In genomic region chr1:45502865-45503332, GRCm38 (mm10) we compare ENCODE assay signal across 10 mouse cellular contexts. TPM values are rescaled to one million over a fixed set of nuclear protein-coding genes. Genes with fewer than 3 reads are reported as not detected.
DNase-seq lines count a peak whose midpoint lies in the region; ATAC-seq lines count a peak whose summit lies in the region.
"Had no signal": no experiment of that assay in that cellular context is flagged by ENCODE, and none has a peak within 500 bp of the region (broad histone marks: within the 10 kb centered on the region; RNA-seq: fewer than 3 reads in every experiment).

Col5a2 (minus strand) TSS chr1:45503282.

- peak; percentile 8 to 28 for DNase-seq in left cerebral cortex, adult 18-20 months (ENCODE audit: low spot score in 2 of 2)
- no peak for DNase-seq in left cerebral cortex, adult 11 months (ENCODE audit: low spot score)
- DNase-seq in frontal cortex, postnatal 10 days (ENCODE audit: low spot score in 2 of 2) = peak; percentile 6 to 34
- peak; percentile 55 for DNase-seq in hindbrain, embryonic 10.5 days (ENCODE audit: low spot score)
- peak; percentile 32 to 41 for DNase-seq in layer of hippocampus, postnatal 10 days (ENCODE audit: low spot score in 2 of 2)
- DNase-seq in right cerebral cortex, adult 18-20 months = peak; percentile 22
- DNase-seq in thymus, postnatal 4 days = no peak

- no peaks in the 10 kb centered on the region for H3K4me1 ChIP-seq in hindbrain, embryonic 10.5 days (replicated peaks)
- no peaks in the 10 kb centered on the region for H3K4me1 ChIP-seq in lung, embryonic 16.5 days (replicated peaks; ENCODE audit: control insufficient read depth, insufficient read depth, low read length)

- peak within 1 kb of the TSS; percentile 48 for H3K4me2 ChIP-seq in lung, embryonic 16.5 days (ENCODE audit: low read depth, low read length)

- no peaks in the 10 kb centered on the region for H3K27me3 ChIP-seq in hindbrain, embryonic 10.5 days (ENCODE audit: insufficient read depth, poor library complexity, severe bottlenecking)
- no peaks in the 10 kb centered on the region for H3K27me3 ChIP-seq in lung, embryonic 16.5 days (ENCODE audit: control insufficient read depth, insufficient read depth, low read depth, low read length)
- H3K27me3 ChIP-seq: CH12.LX had no signal

- H3K36me3 ChIP-seq in hindbrain, embryonic 10.5 days = no peaks in the 10 kb centered on the region
- H3K36me3 ChIP-seq in lung, embryonic 16.5 days (ENCODE audit: control insufficient read depth, insufficient read depth, low read length) = no peaks in the 10 kb centered on the region

- H3K27ac ChIP-seq in hindbrain, embryonic 10.5 days = peak within 1 kb of the TSS; percentile 76
- peak within 1 kb of the TSS; percentile 65 for H3K27ac ChIP-seq in lung, embryonic 16.5 days (ENCODE audit: low read length)
- H3K27ac ChIP-seq: macrophage had no signal

- H3K9me3 ChIP-seq in hindbrain, embryonic 10.5 days = no peaks in the 10 kb centered on the region
- H3K9me3 ChIP-seq in lung, embryonic 16.5 days (ENCODE audit: control insufficient read depth, low read length) = no peaks in the 10 kb centered on the region

- H3K4me3 ChIP-seq in hindbrain, embryonic 10.5 days = peak within 1 kb of the TSS; percentile 51
- peak within 1 kb of the TSS; percentile 48 for H3K4me3 ChIP-seq in lung, embryonic 16.5 days (ENCODE audit: low read length)

- peak within 1 kb of the TSS; percentile 65 for H3K9ac ChIP-seq in lung, embryonic 16.5 days (ENCODE audit: low read length)

- 40% methylated on average over 12 of the region's 12 CpGs for WGBS in hindbrain, embryonic 10.5 days
- WGBS in lung, embryonic 16.5 days = 12% methylated on average over 12 of the region's 12 CpGs

- peak; percentile 93 for ATAC-seq in lung, embryonic 16.5 days (ENCODE audit: low read depth)

RNA-seq across cellular contexts. Expression of gene Col5a2, which starts in this region (rescaled TPM):
- 1 to 10 TPM; 1.9 to 2.0 TPM for total RNA-seq in left cerebral cortex, adult 18-20 months (2021)
- polyA plus RNA-seq in hindbrain, embryonic 10.5 days (2016; fragmentation: Nextera tagmentation; extraction: Ambion mirVana) = 23.1 and 26.1 TPM in 2 replicates
- 10 to 100 TPM; 13.5 to 13.6 TPM for total RNA-seq in layer of hippocampus, postnatal 10 days (2021)
- 77.4 and 83.7 TPM in 2 replicates for polyA plus RNA-seq in lung, embryonic 16.5 days (2015; fragmentation: Nextera tagmentation; extraction: Ambion mirVana)
- total RNA-seq: CH12.LX had no signal

Comparison
In these comparisons a context has a peak if more than half of its experiments do, and no peak if none do; other contexts are left out.
1. RNA of gene Col5a2 (total RNA-seq): 13.5 to 13.6 TPM in layer of hippocampus, postnatal 10 days; 1.9 to 2.0 TPM in left cerebral cortex, adult 18-20 months; every median in the first group is over 4 times any median in the second.
2. DNase-seq: peak in left cerebral cortex, adult 18-20 months (2 of 2), frontal cortex, postnatal 10 days (2 of 2), hindbrain, embryonic 10.5 days (single experiment), layer of hippocampus, postnatal 10 days (2 of 2) and right cerebral cortex, adult 18-20 months (single experiment); none in left cerebral cortex, adult 11 months (single experiment) and thymus, postnatal 4 days (single experiment).